Mouse (Mus musculus): ENCODE results near the gene Them5. TPM values are rescaled to one million over a fixed set of nuclear protein-coding genes. Genes with fewer than 3 reads are reported as not detected.

Gene Them5
- not detected in 2 replicates for total RNA-seq (2014; fragmentation: Nextera tagmentation)
- not detected in 2 replicates for total RNA-seq (2017)

GRCm38 (mm10) chr3:94341959-94342422 is at the start of gene Them5:
Gene Them5, plus strand, starts transcription at chr3:94342099.
- ATAC-seq (replicated peaks; ENCODE audit: low FRiP score, low TSS enrichment, poor library complexity, severe bottlenecking), result no peak

DNA sequence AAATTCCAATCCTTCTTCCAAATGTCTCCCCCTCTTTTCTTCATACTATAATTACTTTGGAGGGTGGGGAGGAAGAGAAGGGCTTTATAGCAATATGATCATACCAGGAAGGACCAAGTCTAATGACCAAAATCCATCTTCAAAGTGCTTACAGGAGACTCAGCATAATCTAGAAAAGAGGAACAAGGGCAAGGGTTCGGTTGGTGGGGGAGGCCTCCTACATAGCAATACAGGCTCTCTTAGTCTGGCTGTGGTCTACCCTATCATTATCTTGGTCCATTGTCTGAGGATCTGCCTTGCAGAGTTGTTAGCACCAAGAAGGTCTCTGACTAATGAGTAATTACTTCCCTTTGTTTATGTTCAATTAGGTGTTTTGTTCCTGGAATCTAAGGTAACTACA is 36.4 kb upstream of the Them5 start:
- no peak for ATAC-seq (replicated peaks; ENCODE audit: low FRiP score, low TSS enrichment, poor library complexity, severe bottlenecking)

GRCm38 (mm10) chr3:94306975-94307374 is 34.9 kb upstream of the Them5 start:
- no peak for ATAC-seq (replicated peaks; ENCODE audit: low FRiP score, low TSS enrichment, poor library complexity, severe bottlenecking)

DNA sequence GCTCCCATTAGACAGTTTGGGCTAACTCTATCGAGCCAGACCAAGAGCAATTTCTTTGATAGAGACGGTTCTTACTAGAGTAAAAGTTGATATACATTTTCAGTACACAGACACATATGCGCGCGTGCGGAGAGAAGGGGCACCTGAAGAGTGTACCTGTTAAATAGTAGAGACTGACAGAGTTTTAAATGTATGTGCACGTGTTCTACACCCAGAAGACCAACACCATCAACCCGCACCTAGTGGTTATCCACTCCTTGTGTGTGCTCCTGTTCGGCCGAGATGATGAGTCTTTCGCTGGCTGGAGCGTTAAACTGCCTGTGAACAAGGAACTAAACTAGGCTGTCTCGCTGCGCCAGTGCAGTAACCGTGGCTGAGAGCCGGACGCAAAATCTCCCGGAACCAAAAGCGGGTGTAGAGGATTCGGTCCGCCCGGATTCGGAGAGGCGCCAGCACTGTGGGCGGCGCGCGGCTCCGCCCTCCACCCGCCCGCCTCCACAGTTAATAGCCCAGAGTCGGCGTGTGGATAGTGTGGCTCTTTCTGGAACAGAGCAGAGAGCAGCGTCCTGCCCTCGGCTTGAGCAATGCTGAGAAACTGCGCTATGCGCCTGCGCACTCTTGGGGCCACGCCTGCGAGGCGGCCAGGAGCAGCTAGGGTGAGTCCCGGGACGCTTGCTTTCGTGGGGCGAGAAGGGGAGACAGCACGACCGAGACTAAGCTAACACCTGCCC is 32.1 kb upstream of the Them5 start, which contains the start of gene Them4:
Gene Them4 (plus strand): TSS at position 457 of the 731 bp plus-strand sequence.
- peak; percentile 98 for ATAC-seq (replicated peaks; ENCODE audit: low FRiP score, low TSS enrichment, poor library complexity, severe bottlenecking)

- no peak for ATAC-seq (replicated peaks; ENCODE audit: low FRiP score, low TSS enrichment, poor library complexity, severe bottlenecking)
Observed at GRCm38 (mm10) chr3:94310491-94310890, 31.4 kb upstream of the Them5 start.

- no peak for ATAC-seq (replicated peaks; ENCODE audit: low FRiP score, low TSS enrichment, poor library complexity, severe bottlenecking)
Observed at GRCm38 (mm10) chr3:94310911-94311310, 31.0 kb upstream of the Them5 start.

DNA sequence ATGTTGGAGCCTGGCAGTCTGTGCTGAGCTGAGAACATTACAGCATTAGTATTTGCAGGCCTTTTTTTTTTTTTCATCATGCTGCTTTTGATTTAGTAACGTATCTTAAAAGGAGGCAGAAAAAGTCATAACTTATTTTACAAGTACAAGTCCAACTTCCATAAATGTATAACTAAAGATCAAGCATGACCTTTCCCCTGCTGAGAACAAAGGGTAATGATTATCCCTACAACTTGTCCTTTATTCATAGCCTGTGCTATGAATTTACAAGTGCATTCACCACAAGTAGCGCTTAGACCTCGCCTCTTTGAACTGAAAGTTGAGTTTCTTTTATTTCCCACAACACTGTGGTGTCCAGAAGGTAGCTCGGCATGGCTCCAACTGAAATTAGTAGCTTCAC is 30.5 kb upstream of the Them5 start:
- no peak for ATAC-seq (replicated peaks; ENCODE audit: low FRiP score, low TSS enrichment, poor library complexity, severe bottlenecking)

DNA sequence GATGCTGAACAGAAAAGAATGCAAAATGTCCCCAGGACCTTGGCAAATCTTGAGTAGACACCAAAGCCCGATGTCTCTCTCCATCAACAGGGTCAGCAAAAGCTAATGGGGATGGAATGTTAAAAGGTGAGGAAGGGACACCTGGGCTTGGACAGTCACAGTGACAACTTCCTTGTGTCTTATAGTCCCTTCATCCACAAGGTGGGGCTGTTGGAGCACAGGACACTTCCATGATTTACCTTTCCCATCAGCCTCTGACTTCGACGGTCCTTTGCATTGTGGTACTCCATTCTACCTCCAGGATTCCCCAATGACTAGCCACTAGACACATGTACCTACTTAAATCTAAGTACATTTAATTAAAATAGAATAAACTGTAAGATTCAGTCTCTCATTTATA is 13.2 kb upstream of the Them5 start:
- ATAC-seq (replicated peaks; ENCODE audit: low FRiP score, low TSS enrichment, poor library complexity, severe bottlenecking), result no peak

DNA sequence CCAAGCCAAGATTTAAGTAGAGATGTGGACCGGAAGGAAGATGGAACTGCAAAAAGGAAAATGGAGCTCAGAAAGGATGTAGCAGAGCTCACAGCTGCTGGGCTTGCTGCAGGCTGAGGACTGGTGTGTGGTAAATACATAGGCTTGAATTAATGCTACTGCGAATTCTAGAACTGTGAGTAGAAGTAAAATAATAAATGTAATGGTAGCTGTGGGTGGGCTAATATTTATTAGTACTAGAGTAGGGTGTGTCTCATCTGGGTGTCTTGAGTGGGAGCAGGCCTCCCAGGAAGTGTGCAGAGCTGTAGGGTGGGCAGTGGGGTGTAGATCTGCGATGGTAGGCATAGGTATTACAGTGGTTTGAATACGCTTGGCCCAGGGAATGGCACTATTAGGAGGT is 7.5 kb upstream of the Them5 start:
- ATAC-seq (replicated peaks; ENCODE audit: low FRiP score, low TSS enrichment, poor library complexity, severe bottlenecking), result peak; percentile 77

GRCm38 (mm10) chr3:94338522-94338921 is 3.4 kb upstream of the Them5 start:
- no peak for ATAC-seq (replicated peaks; ENCODE audit: low FRiP score, low TSS enrichment, poor library complexity, severe bottlenecking)

GRCm38 (mm10) chr3:94342552-94342951 is 653 bp downstream of the Them5 start:
- no peak for ATAC-seq (replicated peaks; ENCODE audit: low FRiP score, low TSS enrichment, poor library complexity, severe bottlenecking)

- no peak for ATAC-seq (replicated peaks; ENCODE audit: low FRiP score, low TSS enrichment, poor library complexity, severe bottlenecking)
Observed at GRCm38 (mm10) chr3:94344182-94344581, 2.3 kb downstream of the Them5 start.

GRCm38 (mm10) chr3:94344897-94345296 is 3.0 kb downstream of the Them5 start:
- no peak for ATAC-seq (replicated peaks; ENCODE audit: low FRiP score, low TSS enrichment, poor library complexity, severe bottlenecking)

DNA sequence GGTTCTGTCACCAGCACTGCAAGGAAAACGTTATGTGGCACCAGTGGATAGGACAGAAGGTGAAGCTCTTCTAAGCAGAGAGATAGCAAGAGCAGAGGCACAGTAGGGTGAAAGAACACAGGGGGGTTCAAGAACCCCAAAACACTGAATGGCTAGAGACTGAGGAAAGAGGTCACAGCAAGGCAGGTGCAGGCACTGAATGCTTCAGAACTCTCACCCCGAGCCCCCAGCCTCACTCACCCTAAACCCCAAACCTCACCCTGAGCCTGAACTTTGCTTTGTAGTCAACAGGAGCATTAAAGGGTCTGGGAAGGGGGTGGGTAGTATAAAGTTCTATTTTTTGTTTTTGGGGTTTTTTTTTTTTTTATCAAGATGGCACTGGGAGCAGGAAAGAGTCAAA is 6.2 kb downstream of the Them5 start:
- no peak for ATAC-seq (replicated peaks; ENCODE audit: low FRiP score, low TSS enrichment, poor library complexity, severe bottlenecking)

- ATAC-seq (replicated peaks; ENCODE audit: low FRiP score, low TSS enrichment, poor library complexity, severe bottlenecking), result no peak
Observed at GRCm38 (mm10) chr3:94360812-94361211, 18.9 kb downstream of the Them5 start.

GRCm38 (mm10) chr3:94362138-94362537 is 20.2 kb downstream of the Them5 start, which contains the start of gene C2cd4d:
Gene C2cd4d, plus strand, starts transcription at chr3:94362438.
- no peak for ATAC-seq (replicated peaks; ENCODE audit: low FRiP score, low TSS enrichment, poor library complexity, severe bottlenecking)

DNA sequence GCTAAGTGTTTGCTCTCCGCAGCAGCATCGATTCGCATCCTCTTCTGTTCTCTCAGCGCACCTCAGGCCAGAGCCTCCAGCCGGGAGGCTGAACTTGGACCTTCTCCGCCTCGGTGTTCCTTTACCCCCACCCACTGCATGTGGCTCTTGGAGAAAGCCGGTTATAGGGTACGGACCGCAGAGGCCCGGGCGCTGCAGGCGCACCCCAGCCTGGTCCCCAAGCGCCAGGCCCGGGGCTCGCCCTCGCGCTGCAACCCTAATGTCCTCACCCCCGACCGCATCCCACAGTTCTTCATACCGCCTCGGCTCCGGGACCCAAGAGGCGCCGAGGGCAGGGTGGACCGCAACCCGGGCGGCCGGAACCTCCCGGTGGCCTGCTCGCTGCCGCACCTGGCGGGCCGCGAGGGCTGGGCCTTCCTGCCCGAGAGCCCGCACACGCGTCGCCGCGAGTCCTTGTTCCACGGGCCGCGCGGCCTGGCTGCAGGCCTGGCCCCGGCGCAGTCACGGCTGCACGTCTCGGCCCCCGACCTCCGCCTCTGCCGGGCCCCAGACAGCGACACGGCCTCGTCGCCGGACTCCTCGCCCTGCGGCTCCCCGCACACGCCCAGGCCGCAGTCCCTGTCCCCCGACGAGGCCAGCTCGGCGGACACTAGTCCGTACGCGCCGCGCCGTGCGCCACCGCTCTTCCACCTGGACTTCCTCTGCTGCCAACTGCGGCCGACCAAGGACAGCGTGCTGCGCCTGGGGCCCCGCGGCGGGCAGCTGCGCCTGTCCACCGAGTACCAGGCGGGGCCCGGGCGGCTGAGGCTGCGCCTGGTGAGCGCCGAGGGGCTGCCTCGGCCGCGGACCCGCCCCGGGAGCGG is 21.6 kb downstream of the Them5 start:
- no peak for ATAC-seq (replicated peaks; ENCODE audit: low FRiP score, low TSS enrichment, poor library complexity, severe bottlenecking)

DNA sequence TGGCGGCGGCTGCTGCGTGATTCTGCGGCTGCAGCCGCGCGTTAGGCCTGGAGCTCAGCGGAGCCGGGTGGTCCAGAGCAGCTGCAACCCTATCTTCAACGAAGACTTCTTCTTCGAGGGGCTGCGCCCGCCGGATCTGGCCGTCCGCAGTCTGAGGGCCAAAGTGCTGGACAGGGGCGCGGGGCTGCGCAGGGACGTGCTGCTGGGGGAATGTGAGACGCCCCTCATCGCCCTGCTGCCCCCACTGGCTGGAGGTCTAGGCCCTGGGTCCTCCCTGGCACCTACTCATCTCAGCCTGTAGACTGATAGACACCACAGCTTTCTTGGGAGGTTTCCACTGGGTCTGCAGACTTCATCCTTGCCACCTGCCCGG is 22.2 kb downstream of the Them5 start:
- no peak for ATAC-seq (replicated peaks; ENCODE audit: low FRiP score, low TSS enrichment, poor library complexity, severe bottlenecking)

- ATAC-seq (replicated peaks; ENCODE audit: low FRiP score, low TSS enrichment, poor library complexity, severe bottlenecking), result peak; percentile 82
Observed at GRCm38 (mm10) chr3:94366761-94367160, 24.9 kb downstream of the Them5 start.

DNA sequence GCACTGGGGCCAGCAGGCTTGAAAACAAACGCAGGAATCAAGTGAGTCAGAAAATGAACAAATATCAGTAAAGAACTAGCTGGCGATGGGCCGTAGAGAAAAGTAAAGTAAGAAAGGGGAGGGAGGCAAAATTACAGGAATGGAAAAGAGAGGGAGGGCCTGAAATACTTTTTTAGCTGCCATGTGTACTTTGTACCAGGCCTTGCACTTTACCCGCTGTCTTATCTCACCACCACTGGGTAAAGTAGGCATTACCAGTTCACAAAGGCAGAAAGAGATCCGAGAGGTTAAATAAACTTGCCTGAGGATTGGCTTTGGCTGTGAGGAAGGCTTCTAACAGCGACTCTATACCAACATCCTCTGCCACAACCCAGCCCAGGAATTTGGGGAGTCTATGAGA is 25.6 kb downstream of the Them5 start:
- ATAC-seq (replicated peaks; ENCODE audit: low FRiP score, low TSS enrichment, poor library complexity, severe bottlenecking), result no peak
